In the genomic region with DNA sequence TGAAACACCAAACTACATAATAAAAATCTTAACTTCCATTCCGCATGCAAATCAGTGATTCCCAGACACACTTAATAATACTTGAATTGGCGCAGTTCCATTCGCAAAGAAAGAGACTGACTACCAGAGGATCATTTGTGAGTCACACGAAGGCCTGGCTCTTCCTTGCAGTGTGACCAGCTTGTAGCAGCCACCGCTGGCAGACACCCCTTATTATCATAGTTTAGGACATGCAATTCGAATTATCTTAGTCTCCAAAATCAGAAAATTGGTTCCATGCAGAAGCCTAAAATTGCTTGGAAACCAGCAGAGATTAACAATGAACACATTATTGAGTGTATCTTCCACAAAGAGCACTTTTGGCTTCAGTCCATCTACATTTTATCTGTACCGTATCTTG, we compare ENCODE assay signal across 27 mouse cellular contexts.
DNase-seq lines count a peak whose midpoint lies in the region; ATAC-seq lines count a peak whose summit lies in the region.
"Had no signal": no experiment of that assay in that cellular context is flagged by ENCODE, and none has a peak within 500 bp of the region (broad histone marks: within the 10 kb centered on the region; RNA-seq: fewer than 3 reads in every experiment).

No protein-coding gene starts in this region.

- no peaks in the 10 kb centered on the region for H3K9me3 ChIP-seq in forebrain, embryonic 14.5 days (replicated peaks; ENCODE audit: control insufficient read depth, low read length)
- H3K9me3 ChIP-seq in forebrain, embryonic 13.5 days (replicated peaks), result no peaks in the 10 kb centered on the region
- H3K9me3 ChIP-seq in embryonic facial prominence, embryonic 14.5 days (ENCODE audit: control insufficient read depth, low read length), result no peaks in the 10 kb centered on the region
- H3K9me3 ChIP-seq: forebrain, embryonic 12.5 days; heart, embryonic 12.5 days; limb, embryonic 13.5 days; neural tube, embryonic 13.5 days had no signal

- no peak overlapping the region for H3K4me3 ChIP-seq in forebrain, embryonic 14.5 days (ENCODE audit: low read depth, low read length)
- H3K4me3 ChIP-seq in forebrain, embryonic 13.5 days, result no peak overlapping the region
- H3K4me3 ChIP-seq in embryonic facial prominence, embryonic 14.5 days (ENCODE audit: low read depth, low read length), result no peak overlapping the region
- H3K4me3 ChIP-seq: erythroblast, embryonic 14.5 days; forebrain, embryonic 12.5 days; heart, embryonic 12.5 days; left cerebral cortex, adult 2 months; limb, embryonic 13.5 days; neural tube, embryonic 13.5 days had no signal

- peaks cover 4% of the 10 kb centered on the region; the same call in 1 of the 2 replicates for H3K4me1 ChIP-seq in forebrain, embryonic 14.5 days (ENCODE audit: control insufficient read depth, insufficient read depth, low read length)
- H3K4me1 ChIP-seq in forebrain, embryonic 13.5 days, result peaks cover 24% of the 10 kb centered on the region; the same call in 1 of the 2 replicates
- H3K4me1 ChIP-seq in embryonic facial prominence, embryonic 14.5 days (ENCODE audit: control insufficient read depth, insufficient read depth, low read length), result peaks cover 24% of the 10 kb centered on the region

- no peak overlapping the region for H3K27ac ChIP-seq in forebrain, embryonic 14.5 days (ENCODE audit: low read depth, low read length)
- H3K27ac ChIP-seq in forebrain, embryonic 13.5 days, result no peak overlapping the region
- no peak overlapping the region for H3K27ac ChIP-seq in embryonic facial prominence, embryonic 14.5 days (replicated peaks; ENCODE audit: low read depth, low read length)
- H3K27ac ChIP-seq: forebrain, embryonic 12.5 days; hindbrain, embryonic 14.5 days; left cerebral cortex, adult 2 months; limb, embryonic 13.5 days; neural tube, embryonic 13.5 days had no signal

- H3K36me3 ChIP-seq in forebrain, embryonic 14.5 days (ENCODE audit: control insufficient read depth, insufficient read depth, low read length), result no peaks in the 10 kb centered on the region
- no peaks in the 10 kb centered on the region for H3K36me3 ChIP-seq in forebrain, embryonic 13.5 days (ENCODE audit: poor library complexity, severe bottlenecking)
- no peaks in the 10 kb centered on the region for H3K36me3 ChIP-seq in embryonic facial prominence, embryonic 14.5 days (ENCODE audit: control insufficient read depth, insufficient read depth, low read length)
- H3K36me3 ChIP-seq: forebrain, embryonic 12.5 days; heart, embryonic 12.5 days; limb, embryonic 13.5 days; neural tube, embryonic 13.5 days had no signal

- 41% methylated on average over 7 of the region's 7 CpGs for WGBS in forebrain, embryonic 14.5 days
- 55% methylated on average over 7 of the region's 7 CpGs for WGBS in forebrain, embryonic 13.5 days
- 41% methylated on average over 7 of the region's 7 CpGs for WGBS in embryonic facial prominence, embryonic 14.5 days

- H3K9ac ChIP-seq in forebrain, embryonic 14.5 days (ENCODE audit: low read length), result no peak overlapping the region
- H3K9ac ChIP-seq in forebrain, embryonic 13.5 days, result no peak overlapping the region
- H3K9ac ChIP-seq in embryonic facial prominence, embryonic 14.5 days (ENCODE audit: low read depth, low read length), result no peak overlapping the region
- H3K9ac ChIP-seq: forebrain, embryonic 12.5 days; heart, embryonic 12.5 days; hindbrain, embryonic 14.5 days; limb, embryonic 13.5 days; neural tube, embryonic 13.5 days had no signal

- H3K4me2 ChIP-seq in forebrain, embryonic 14.5 days (ENCODE audit: low read length), result no peak overlapping the region
- H3K4me2 ChIP-seq in forebrain, embryonic 13.5 days, result no peak overlapping the region
- no peak overlapping the region for H3K4me2 ChIP-seq in embryonic facial prominence, embryonic 14.5 days (ENCODE audit: low read depth, low read length)
- H3K4me2 ChIP-seq: forebrain, embryonic 12.5 days; heart, embryonic 12.5 days; hindbrain, embryonic 14.5 days; limb, embryonic 13.5 days; liver, embryonic 11.5 days; neural tube, embryonic 13.5 days had no signal

- no peak for ATAC-seq in forebrain, embryonic 14.5 days
- ATAC-seq in forebrain, embryonic 13.5 days, result no peak
- no peak for ATAC-seq in embryonic facial prominence, embryonic 14.5 days (ENCODE audit: low read depth)
- ATAC-seq: inflammation-experienced regulatory T-cells, adult 6 months; Patski had no signal

- peak; percentile 29 to 74 for DNase-seq in adrenal gland, adult (ENCODE audit: inconsistent age in 2 of 2, low spot score in 1 of 2)
- no peak for DNase-seq in adrenal gland, postnatal 25 days
- DNase-seq in forebrain, embryonic 14.5 days (ENCODE audit: low spot score), result peak; percentile 49
- peak; percentile 13 for DNase-seq in lung, postnatal 10 days
- no peak for DNase-seq in lung, postnatal 4 days
- peak; percentile 69 for DNase-seq in embryonic facial prominence, embryonic 14.5 days (ENCODE audit: low spot score)
- DNase-seq in urinary bladder, adult 2 months (ENCODE audit: low spot score), result no peak
- DNase-seq: cerebellum, adult 8-10 months; cerebellum, postnatal 25 days; gastrocnemius, postnatal 36 days; heart, adult 18-20 months; heart, postnatal 4 days; kidney, adult 11 months; kidney, postnatal 14 days; thymus, postnatal 14 days had no signal

- no peaks in the 10 kb centered on the region for H3K27me3 ChIP-seq in forebrain, embryonic 14.5 days (replicated peaks; ENCODE audit: control insufficient read depth, insufficient read depth, low read length)
- no peaks in the 10 kb centered on the region for H3K27me3 ChIP-seq in forebrain, embryonic 13.5 days
- H3K27me3 ChIP-seq in embryonic facial prominence, embryonic 14.5 days (replicated peaks; ENCODE audit: control insufficient read depth, insufficient read depth, low read length), result no peaks in the 10 kb centered on the region
- H3K27me3 ChIP-seq: CH12.LX; forebrain, embryonic 12.5 days; heart, embryonic 12.5 days; limb, embryonic 13.5 days; neural tube, embryonic 13.5 days; Patski had no signal

Comparison
In these comparisons a context has a peak if more than half of its experiments do, and no peak if none do; other contexts are left out.
1. DNase-seq: peak in adrenal gland, adult (2 of 2), forebrain, embryonic 14.5 days (single experiment), lung, postnatal 10 days (single experiment) and embryonic facial prominence, embryonic 14.5 days (single experiment); none in adrenal gland, postnatal 25 days (single experiment), lung, postnatal 4 days (0 of 2) and urinary bladder, adult 2 months (single experiment).